Mouse (Mus musculus) layer of hippocampus, adult 9-10 months (tissue): ENCODE measurements at regions not wholly inside any gene's neighbourhood (a gene's known extent, or its start where the extent isn't known, plus 50 kb on each side); places are given as distances from the start of the nearest gene placed in this dataset.
A peak's percentile ranks its signal among the peaks of the same experiment; 100 is the strongest.

Source experiments
- DNase-seq: peaks from one replicate; pipeline ENCODE4 v3.0.0; 2022; ENCODE audit warnings: low spot score

GRCm38 (mm10) chr10:120612351-120612750 lies 136.1 kb upstream of the Hmga2 start:
- no peak for DNase-seq

- DNase-seq = no peak
Observed at GRCm38 (mm10) chr10:120610076-120610475, 133.8 kb upstream of the Hmga2 start.

- DNase-seq = no peak
Observed at GRCm38 (mm10) chr10:120604506-120604905, 128.2 kb upstream of the Hmga2 start.

- no peak for DNase-seq
Observed at GRCm38 (mm10) chr10:120603167-120603566, 126.9 kb upstream of the Hmga2 start.

GRCm38 (mm10) chr10:120600735-120601134 lies 124.5 kb upstream of the Hmga2 start:
- no peak for DNase-seq

- DNase-seq = no peak
Observed at GRCm38 (mm10) chr10:120599551-120599950, 123.3 kb upstream of the Hmga2 start.

GRCm38 (mm10) chr10:120597320-120597887 lies 121.1 kb upstream of the Hmga2 start:
- no peak for DNase-seq

- DNase-seq = no peak
Observed at GRCm38 (mm10) chr10:120595145-120595544, 118.9 kb upstream of the Hmga2 start.

- no peak for DNase-seq
Observed at GRCm38 (mm10) chr10:120593876-120594275, 117.6 kb upstream of the Hmga2 start.

- DNase-seq = no peak
Observed at GRCm38 (mm10) chr10:120589659-120590058, 113.4 kb upstream of the Hmga2 start.

GRCm38 (mm10) chr10:120587854-120588633 lies 111.8 kb upstream of the Hmga2 start:
- DNase-seq = no peak

GRCm38 (mm10) chr10:120587179-120587578 lies 110.9 kb upstream of the Hmga2 start:
- peak; percentile 26 for DNase-seq

- no peak for DNase-seq
Observed at GRCm38 (mm10) chr10:120582497-120582896, 106.2 kb upstream of the Hmga2 start.

- no peak for DNase-seq
Observed at GRCm38 (mm10) chr10:120581547-120581946, 105.3 kb upstream of the Hmga2 start.

GRCm38 (mm10) chr10:120576886-120577285 lies 100.6 kb upstream of the Hmga2 start:
- no peak for DNase-seq

- DNase-seq = no peak
Observed at GRCm38 (mm10) chr10:120576148-120576547, 99.9 kb upstream of the Hmga2 start.

GRCm38 (mm10) chr10:120571340-120571739 lies 95.1 kb upstream of the Hmga2 start:
- no peak for DNase-seq

- DNase-seq = no peak
Observed at GRCm38 (mm10) chr10:120565992-120566391, 89.7 kb upstream of the Hmga2 start.

- DNase-seq = no peak
Observed at GRCm38 (mm10) chr10:120564859-120565258, 88.6 kb upstream of the Hmga2 start.

GRCm38 (mm10) chr10:120563926-120564325 lies 87.7 kb upstream of the Hmga2 start:
- DNase-seq = no peak

GRCm38 (mm10) chr10:120561821-120562220 lies 85.6 kb upstream of the Hmga2 start:
- DNase-seq = no peak

- DNase-seq = no peak
Observed at GRCm38 (mm10) chr10:120557850-120558447, 81.7 kb upstream of the Hmga2 start.

GRCm38 (mm10) chr10:120556116-120556515 lies 79.8 kb upstream of the Hmga2 start:
- DNase-seq = no peak
